Mouse (Mus musculus): ENCODE measurements around the gene Mrpl33.

- TF ChIP-seq POLR2A (IDR thresholded peaks at IDR 0.05; ENCODE audit: low read depth, low read length) = no peak
- TF ChIP-seq CTCF (IDR thresholded peaks at IDR 0.05; ENCODE audit: borderline replicate concordance, insufficient read depth, low read length) = no peak
Measured at GRCm38 (mm10) chr5:31693191-31693590, 96.5 kb downstream of the Mrpl33 start.

All from embryonic fibroblast, embryonic 13.5 days (primary cell).